Mouse (Mus musculus) MEL (cell line): ENCODE measurements around the gene Nkx1-2. TPM values are rescaled to one million over a fixed set of nuclear protein-coding genes. Genes with fewer than 3 reads are reported as not detected.

Experiments used
- DNase-seq: peaks from one replicate; pipeline ENCODE4 v3.0.0; 2011; ENCODE audit warnings: low read depth, low spot score
- H3K27ac ChIP-seq: 2 replicates; pipeline ENCODE4 v1.5.1; 2012; ENCODE audit warnings: low read depth, mild to moderate bottlenecking, control low read depth, low read length, moderate library complexity; ENCODE audit not compliant: control insufficient read depth
- H3K27me3 ChIP-seq, 2 experiments: fragments of 150-350 bp in 1 of 2; sonication (generic) in 1 of 2; 2 replicates each; pipeline ENCODE4 v1.6.1; 2012; ENCODE audit warnings: low read length in 2 of 2, mild to moderate bottlenecking in 2 of 2, improper control_type of control experiment in 1 of 2, moderate library complexity in 1 of 2; ENCODE audit not compliant: insufficient read depth in 2 of 2, control insufficient read depth in 1 of 2
- H3K36me3 ChIP-seq, 2 experiments: 2 replicates each; pipeline ENCODE4 v1.6.1; 2012 to 2014; ENCODE audit warnings: low read length in 2 of 2, improper control_type of control experiment in 1 of 2, inconsistent platforms in 1 of 2, mild to moderate bottlenecking in 1 of 2; ENCODE audit not compliant: insufficient read depth in 2 of 2, control insufficient read depth in 1 of 2
- H3K4me1 ChIP-seq, 2 experiments: fragments of 150-350 bp in 1 of 2; sonication (generic) in 1 of 2; 2 replicates each; pipeline ENCODE4 v1.6.1; 2012; ENCODE audit warnings: low read length in 2 of 2, improper control_type of control experiment in 1 of 2, mild to moderate bottlenecking in 1 of 2; ENCODE audit not compliant: insufficient read depth in 2 of 2, control insufficient read depth in 1 of 2
- H3K4me3 ChIP-seq, 2 experiments: fragments of 150-350 bp in 1 of 2; sonication (generic) in 1 of 2; 2 replicates each; pipeline ENCODE4 v1.5.1; 2012; ENCODE audit warnings: low read depth in 2 of 2, low read length in 2 of 2, mild to moderate bottlenecking in 2 of 2, moderate library complexity in 2 of 2, control low read depth in 1 of 2, improper control_type of control experiment in 1 of 2; ENCODE audit not compliant: control insufficient read depth in 1 of 2, insufficient read depth in 1 of 2
- H3K79me2 ChIP-seq: 2 replicates; pipeline ENCODE4 v1.6.1; 2012; ENCODE audit warnings: mild to moderate bottlenecking, low read length, moderate library complexity; ENCODE audit not compliant: control insufficient read depth, poor library complexity, insufficient read depth
- H3K9ac ChIP-seq: 2 replicates; pipeline ENCODE4 v1.6.1; 2012; ENCODE audit warnings: low read depth, mild to moderate bottlenecking, control low read depth, low read length, moderate library complexity; ENCODE audit not compliant: control insufficient read depth, poor library complexity, severe bottlenecking
- H3K9me3 ChIP-seq: fragments of 150-350 bp; sonication (generic); replicated peaks from 2 replicates; pipeline ENCODE4 v1.6.1; 2012; ENCODE audit warnings: mild to moderate bottlenecking, low read length, improper control_type of control experiment, moderate library complexity; ENCODE audit not compliant: insufficient read depth
- CHD1 ChIP-seq: IDR thresholded peaks from 2 replicates; pipeline ENCODE4 v1.6.1; 2012; ENCODE audit warnings: low read depth, mild to moderate bottlenecking, inconsistent platforms, low read length, improper control_type of control experiment
- E2F4 ChIP-seq: IDR thresholded peaks from 2 replicates; pipeline ENCODE4 v1.6.1; 2011; ENCODE audit warnings: low read depth, low read length, improper control_type of control experiment, borderline replicate concordance
- GATA1 ChIP-seq: IDR thresholded peaks from 2 replicates; pipeline ENCODE4 v1.6.1; 2011; ENCODE audit warnings: low read depth, low read length, improper control_type of control experiment
- JUND ChIP-seq: IDR thresholded peaks from 2 replicates; pipeline ENCODE4 v1.6.1; 2011; ENCODE audit warnings: low read depth, mild to moderate bottlenecking, improper control_type of control experiment, low read length
- KAT2A ChIP-seq: conservative IDR thresholded peaks from 2 replicates; pipeline ENCODE4 v1.6.1; 2012; ENCODE audit warnings: low read depth, low read length, improper control_type of control experiment, inconsistent platforms
- MAFK ChIP-seq: IDR thresholded peaks from 2 replicates; pipeline ENCODE4 v1.6.1; 2011; ENCODE audit warnings: low read depth, mild to moderate bottlenecking, low read length, improper control_type of control experiment, borderline replicate concordance
- MAX ChIP-seq: IDR thresholded peaks from 2 replicates; pipeline ENCODE4 v1.6.1; 2011; ENCODE audit warnings: low read length, improper control_type of control experiment
- MYB ChIP-seq: IDR thresholded peaks from 2 replicates; pipeline ENCODE4 v1.6.1; 2011; ENCODE audit warnings: mild to moderate bottlenecking, low read depth, low read length, improper control_type of control experiment
- MYC ChIP-seq: IDR thresholded peaks from 2 replicates; pipeline ENCODE4 v1.6.1; 2011; ENCODE audit warnings: low read depth, mild to moderate bottlenecking, low read length, improper control_type of control experiment, moderate library complexity
- NRF1 ChIP-seq: IDR thresholded peaks from 2 replicates; pipeline ENCODE4 v1.6.1; 2014; ENCODE audit warnings: low read depth, mild to moderate bottlenecking, inconsistent platforms, low read length, improper control_type of control experiment, moderate library complexity; ENCODE audit not compliant: poor library complexity, insufficient read depth, severe bottlenecking
- POLR2AphosphoS2 ChIP-seq: IDR thresholded peaks from 2 replicates; pipeline ENCODE4 v1.6.1; 2011; ENCODE audit warnings: low read length, improper control_type of control experiment
- RAD21 ChIP-seq: IDR thresholded peaks from 2 replicates; pipeline ENCODE4 v1.6.1; 2011; ENCODE audit warnings: mild to moderate bottlenecking, low read depth, low read length, improper control_type of control experiment
- SIN3A ChIP-seq: IDR thresholded peaks from 2 replicates; pipeline ENCODE4 v1.6.1; 2012; ENCODE audit warnings: low read length, improper control_type of control experiment, inconsistent platforms
- SMC3 ChIP-seq: IDR thresholded peaks from 2 replicates; pipeline ENCODE4 v1.6.1; 2011; ENCODE audit warnings: low read depth, low read length, improper control_type of control experiment
- TAL1 ChIP-seq: IDR thresholded peaks from 2 replicates; pipeline ENCODE4 v1.6.1; 2012; ENCODE audit warnings: mild to moderate bottlenecking, inconsistent platforms, low read length, moderate library complexity, mixed read lengths
- UBTF ChIP-seq: IDR thresholded peaks from 2 replicates; pipeline ENCODE4 v1.6.1; 2012; ENCODE audit warnings: low read depth, mild to moderate bottlenecking, inconsistent platforms, low read length, improper control_type of control experiment, moderate library complexity, borderline replicate concordance; ENCODE audit not compliant: insufficient read depth
- ZC3H11A ChIP-seq: IDR thresholded peaks from 2 replicates; pipeline ENCODE4 v1.6.1; 2012; ENCODE audit warnings: low read depth, mild to moderate bottlenecking, inconsistent platforms, low read length, improper control_type of control experiment
- ZKSCAN1 ChIP-seq: IDR thresholded peaks from 2 replicates; pipeline ENCODE4 v1.6.1; 2012; ENCODE audit warnings: low read depth, mild to moderate bottlenecking, inconsistent platforms, low read length, improper control_type of control experiment, moderate library complexity
- ZNF384 ChIP-seq: IDR thresholded peaks from 2 replicates; pipeline ENCODE4 v1.6.1; 2012; ENCODE audit warnings: low read depth, mild to moderate bottlenecking, inconsistent platforms, low read length, improper control_type of control experiment
- polyA plus RNA-seq, 2 experiments: library from polyadenylated mRNA; stranded (reverse) in 1 of 2; unstranded in 1 of 2; fragments of >175 nt in 1 of 2; fragments of >200 nt in 1 of 2; gene quantifications; 2 replicates each; pipeline versions ENCODE4 v1.2.1 to v1.2.4; 2012; ENCODE audit warnings: low replicate concordance in 2 of 2, low read depth in 1 of 2; ENCODE audit not compliant: insufficient read length in 2 of 2, insufficient read depth in 1 of 2, missing spikeins in 1 of 2
- total RNA-seq: library from RNA; depleted of rRNA; stranded (reverse); fragments of 300-350 nt; gene quantifications from 2 replicates; pipeline ENCODE4 v1.2.3, GENCODE M21; 2012

Gene Nkx1-2
- total and polyA plus RNA-seq, 3 experiments: 2.4 to 2.8 TPM; not detected in 1

GRCm38 (mm10) chr7:132617021-132617564 lies 17.7 kb upstream of the Nkx1-2 start:
- TF ChIP-seq POLR2AphosphoS2 (no peak), ZKSCAN1 (no peak), UBTF (no peak), CHD1 (no peak), MYB (no peak), NRF1 (no peak), E2F4 (no peak), SMC3 (no peak), TAL1 (no peak), ZC3H11A (no peak), RAD21 (no peak), MAX (no peak)
- TF ChIP-seq, all 39 proteins: peak for 0

GRCm38 (mm10) chr7:132616391-132616790 lies 17.0 kb upstream of the Nkx1-2 start:
- TF ChIP-seq KAT2A: no peak
- no peak for TF ChIP-seq MAFK
- no peak for TF ChIP-seq GATA1
- TF ChIP-seq, all 39 proteins: peak for 0
- peaks cover 0 to 10% of the 10 kb centered on the region in 2 experiments; a peak in 2 of 4 replicates for H3K36me3 ChIP-seq
- no peak overlapping the region for H3K4me3 ChIP-seq
- no peak overlapping the region for H3K9ac ChIP-seq
- no peak for DNase-seq
- no peaks in the 10 kb centered on the region for H3K27me3 ChIP-seq
- peaks cover 5 to 15% of the 10 kb centered on the region in 2 experiments for H3K4me1 ChIP-seq
- no peaks in the 10 kb centered on the region for H3K79me2 ChIP-seq
- H3K27ac ChIP-seq: no peak overlapping the region
- H3K9me3 ChIP-seq: no peaks in the 10 kb centered on the region

More at GRCm38 (mm10) chr7:132617021-132617564, 17.7 kb upstream of the Nkx1-2 start:
- Histone ChIP-seq H3K27ac (no peak overlapping the region), H3K4me1 (peaks cover 2 to 8% of the 10 kb centered on the region in 2 experiments), H3K9ac (no peak overlapping the region), H3K9me3 (no peaks in the 10 kb centered on the region), H3K4me3 (no peak overlapping the region), H3K36me3 (peaks cover 0 to 9% of the 10 kb centered on the region in 2 experiments; a peak in 2 of 4 replicates), H3K27me3 (no peaks in the 10 kb centered on the region), H3K79me2 (no peaks in the 10 kb centered on the region)
- DNase-seq: no peak

- Histone ChIP-seq H3K36me3 (peaks cover 0 to 15% of the 10 kb centered on the region in 2 experiments; a peak in 2 of 4 replicates), H3K9me3 (no peaks in the 10 kb centered on the region), H3K27me3 (no peaks in the 10 kb centered on the region), H3K4me3 (no peak overlapping the region), H3K27ac (no peak overlapping the region), H3K9ac (no peak overlapping the region), H3K79me2 (no peaks in the 10 kb centered on the region), H3K4me1 (peaks cover 5 to 20% of the 10 kb centered on the region in 2 experiments)
- no peak for DNase-seq
- TF ChIP-seq ZC3H11A: no peak
- no peak for TF ChIP-seq SMC3
- TF ChIP-seq RAD21: no peak
- no peak for TF ChIP-seq MYC
- no peak for TF ChIP-seq ZNF384
- no peak for TF ChIP-seq SIN3A
- TF ChIP-seq JUND: no peak
These were observed 15.9 kb upstream of the Nkx1-2 start for GRCm38 (mm10) chr7:132615346-132615745.
